Mouse (Mus musculus) ES-E14 (cell line): ENCODE results near the gene Ncor1.

Source experiments
- CHD2 ChIP-seq: IDR thresholded peaks from 2 replicates; pipeline ENCODE4 v1.6.1; 2014; ENCODE audit warnings: mild to moderate bottlenecking, low read depth, low read length, inconsistent platforms
- ZC3H11A ChIP-seq: IDR thresholded peaks from 2 replicates; pipeline ENCODE4 v1.6.1; 2012; ENCODE audit warnings: low read depth, mild to moderate bottlenecking, inconsistent platforms, low read length, borderline replicate concordance
- ZNF384 ChIP-seq: IDR thresholded peaks from 2 replicates; pipeline ENCODE4 v1.6.1; 2012; ENCODE audit warnings: low read depth, low read length, inconsistent platforms

GRCm38 (mm10) chr11:62426266-62426665, 32.1 kb downstream of the Ncor1 start:
- TF ChIP-seq CHD2 (no peak), ZC3H11A (no peak), ZNF384 (no peak)
